Mouse (Mus musculus) midbrain, embryonic 10.5 days (tissue): ENCODE results near the gene Nos1ap. TPM values are rescaled to one million over a fixed set of nuclear protein-coding genes. Genes with fewer than 3 reads are reported as not detected.

Experiments used
- DNase-seq: peaks from one replicate; pipeline ENCODE4 v3.0.0-alpha.2; 2017; ENCODE audit warnings: low spot score
- H3K27ac ChIP-seq: fragments of 300-500 bp; sonication (generic); replicated peaks from 2 replicates; pipeline ENCODE4 v1.5.1; 2016; ENCODE audit warnings: mild to moderate bottlenecking
- H3K27me3 ChIP-seq: fragments of 300-500 bp; sonication (generic); 2 replicates; pipeline ENCODE4 v1.6.1; 2016; ENCODE audit warnings: low read depth, mild to moderate bottlenecking; ENCODE audit not compliant: poor library complexity, severe bottlenecking
- H3K36me3 ChIP-seq: fragments of 300-500 bp; sonication (generic); 2 replicates; pipeline ENCODE4 v1.6.1; 2016; ENCODE audit warnings: mild to moderate bottlenecking, moderate library complexity
- H3K4me1 ChIP-seq: fragments of 300-500 bp; sonication (generic); 2 replicates; pipeline ENCODE4 v1.6.1; 2016
- H3K4me3 ChIP-seq: fragments of 300-500 bp; sonication (generic); 2 replicates; pipeline ENCODE4 v1.5.1; 2016; ENCODE audit warnings: mild to moderate bottlenecking, moderate library complexity
- H3K9me3 ChIP-seq: fragments of 300-500 bp; sonication (generic); replicated peaks from 2 replicates; pipeline ENCODE4 v1.6.1; 2016; ENCODE audit warnings: mild to moderate bottlenecking
- WGBS: fragments of 180-500 bp; shearing (Covaris S2); methylation state at CpG from one replicate; pipeline ENCODE4 v1.1.7; 2016; 5-methylcytosine and 5-hydroxymethylcytosine counted together
- polyA plus RNA-seq: library from polyadenylated mRNA; unstranded; fragments of >200 nt; fragmentation: Nextera tagmentation; extraction: Ambion mirVana; gene quantifications from 2 replicates; pipeline ENCODE4 v1.2.1, GENCODE M21; 2016

Gene Nos1ap
- polyA plus RNA-seq, 1 experiment from 2014 or later: 7.9 TPM

DNA sequence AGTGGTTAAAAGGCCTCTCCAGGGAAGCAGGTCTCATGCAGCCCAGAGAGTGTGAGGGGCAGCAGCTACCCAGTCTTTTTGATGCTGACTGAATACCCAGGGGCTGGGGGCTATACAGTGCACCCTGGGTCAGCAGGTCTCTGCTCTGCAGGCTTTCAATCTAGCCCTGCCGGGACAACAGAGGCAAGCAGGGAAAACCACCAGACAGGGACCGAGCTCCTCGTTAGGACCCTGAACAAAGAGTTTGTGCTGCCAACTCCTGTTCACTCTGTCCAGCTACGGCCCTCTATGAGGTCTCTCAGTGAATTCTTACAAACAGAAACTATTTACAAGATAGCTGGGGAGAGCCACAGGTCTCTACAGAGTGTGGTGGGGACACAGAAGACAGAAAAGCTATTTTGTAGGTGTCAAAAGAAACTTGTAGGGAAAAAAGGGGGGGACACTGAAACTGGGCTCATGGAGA is 86.4 kb downstream of the Nos1ap start:
- Histone ChIP-seq H3K27me3 (no peaks in the 10 kb centered on the region), H3K9me3 (no peaks in the 10 kb centered on the region), H3K4me1 (peaks cover 33% of the 10 kb centered on the region), H3K27ac (peak overlapping the region; percentile 61), H3K4me3 (no peak overlapping the region), H3K36me3 (no peaks in the 10 kb centered on the region)
- no peak for DNase-seq
- 46% methylated on average over 4 of the region's 4 CpGs for WGBS

DNA sequence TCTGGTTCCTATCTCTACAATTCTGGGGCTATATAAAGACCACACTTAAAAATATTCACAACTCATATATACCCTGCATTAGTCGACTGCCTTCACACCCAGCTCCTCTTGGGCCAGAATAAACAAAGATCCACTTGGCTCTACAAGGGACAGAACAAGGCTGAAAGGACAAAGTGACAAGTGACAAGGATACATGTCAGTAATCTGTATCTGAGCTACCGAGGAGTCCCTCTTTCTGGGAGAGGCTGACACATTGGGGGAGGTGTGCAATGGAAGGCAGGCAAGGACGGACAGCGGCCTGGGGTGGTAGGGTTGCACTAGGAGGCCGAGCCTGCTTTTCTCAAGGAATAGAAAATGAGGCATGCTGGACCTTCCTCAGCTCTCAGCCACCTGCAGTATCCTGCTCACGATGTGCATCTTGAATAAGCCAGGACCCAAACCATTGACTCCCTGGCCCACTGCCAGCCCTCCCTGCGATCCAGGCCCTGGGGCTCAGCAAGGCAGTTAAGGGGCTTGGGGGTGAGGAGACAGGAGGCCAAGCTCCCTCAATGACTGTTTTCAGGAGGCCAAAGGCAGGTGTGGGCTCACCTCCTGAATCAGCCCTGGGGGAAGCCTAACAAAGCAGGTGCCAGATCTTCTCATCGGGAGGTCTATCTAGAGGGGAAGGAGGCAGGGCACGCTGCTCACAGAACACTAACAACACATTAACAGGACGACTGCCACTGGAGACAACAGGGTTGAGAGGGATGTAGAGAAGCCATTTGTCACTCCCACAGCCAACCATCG is 87.0 kb downstream of the Nos1ap start:
- H3K4me3 ChIP-seq: no peak overlapping the region
- H3K27ac ChIP-seq: peak overlapping the region; percentile 61
- no peaks in the 10 kb centered on the region for H3K27me3 ChIP-seq
- 40% methylated on average over 11 of the region's 11 CpGs for WGBS
- no peaks in the 10 kb centered on the region for H3K36me3 ChIP-seq
- DNase-seq: no peak
- H3K4me1 ChIP-seq: peaks cover 39% of the 10 kb centered on the region
- H3K9me3 ChIP-seq: no peaks in the 10 kb centered on the region

DNA sequence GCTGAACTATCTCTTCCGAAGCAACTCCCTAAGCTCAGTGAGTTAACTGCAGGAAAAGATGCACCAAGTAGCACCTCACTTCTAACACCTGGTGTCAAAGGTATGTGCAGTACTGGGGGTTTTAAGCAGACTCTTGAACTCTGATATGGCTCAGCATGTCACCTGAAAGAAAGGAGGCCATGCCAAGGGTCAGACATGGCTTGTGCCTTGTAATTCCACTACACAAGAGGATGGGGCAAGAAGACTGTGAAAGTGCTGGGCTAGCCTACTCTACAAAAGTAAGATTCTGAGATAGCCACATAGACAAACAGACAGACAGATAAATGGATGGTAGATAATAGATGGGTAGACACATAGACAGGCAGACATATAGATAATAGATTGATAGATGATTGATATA is 87.7 kb downstream of the Nos1ap start:
- Histone ChIP-seq H3K27me3 (no peaks in the 10 kb centered on the region), H3K4me3 (no peak overlapping the region), H3K36me3 (no peaks in the 10 kb centered on the region), H3K27ac (no peak overlapping the region), H3K9me3 (no peaks in the 10 kb centered on the region), H3K4me1 (peaks cover 40% of the 10 kb centered on the region)
- WGBS: 83% methylated on average over 1 of the region's 1 CpGs
- DNase-seq: no peak

DNA sequence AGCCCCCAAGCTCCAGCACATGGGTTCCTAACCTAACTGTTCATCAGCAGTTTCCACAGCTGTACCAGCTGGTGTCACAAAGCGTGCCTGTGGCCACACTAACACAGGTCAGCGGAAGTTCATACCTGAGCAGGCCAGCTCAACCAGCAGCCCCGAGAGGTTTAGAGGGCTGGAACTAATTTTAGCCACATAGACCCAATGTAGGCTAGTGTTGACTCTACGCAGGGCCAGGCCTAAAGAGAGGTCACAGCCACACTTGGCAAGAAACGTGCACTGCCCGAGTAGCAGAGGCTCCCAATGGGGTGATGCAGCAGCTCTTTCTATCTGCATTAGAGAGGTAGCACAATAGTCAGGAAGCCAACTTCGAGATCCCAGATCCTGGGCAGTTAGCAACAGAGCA is 88.1 kb downstream of the Nos1ap start:
- Histone ChIP-seq H3K27me3 (no peaks in the 10 kb centered on the region), H3K4me1 (peaks cover 40% of the 10 kb centered on the region), H3K4me3 (no peak overlapping the region), H3K9me3 (no peaks in the 10 kb centered on the region), H3K36me3 (no peaks in the 10 kb centered on the region), H3K27ac (no peak overlapping the region)
- WGBS: 75% methylated on average over 7 of the region's 7 CpGs
- no peak for DNase-seq

DNA sequence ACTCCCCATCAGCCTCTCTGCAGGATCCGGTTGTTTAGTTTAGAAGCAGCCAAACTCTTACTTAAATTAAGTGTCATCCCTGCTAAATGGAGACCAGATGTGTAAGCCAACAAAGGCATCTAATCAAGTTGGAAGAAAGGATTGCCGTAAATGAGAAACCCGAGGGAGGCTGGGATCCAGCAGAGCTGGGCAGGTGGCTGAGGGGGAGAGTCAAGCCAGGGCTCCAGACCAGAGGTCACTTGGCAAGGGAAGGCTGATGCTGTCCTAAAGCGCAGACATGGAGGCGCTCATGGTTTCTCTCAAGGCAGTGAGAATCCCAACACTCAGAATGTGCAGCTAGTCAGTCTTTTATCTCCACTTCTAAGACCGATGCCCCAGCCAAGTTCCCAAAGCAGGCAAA is 89.8 kb downstream of the Nos1ap start:
- Histone ChIP-seq H3K36me3 (no peaks in the 10 kb centered on the region), H3K4me1 (peaks cover 49% of the 10 kb centered on the region), H3K9me3 (no peaks in the 10 kb centered on the region), H3K4me3 (no peak overlapping the region), H3K27ac (no peak overlapping the region), H3K27me3 (no peaks in the 10 kb centered on the region)
- DNase-seq: no peak
- 59% methylated on average over 6 of the region's 6 CpGs for WGBS

DNA sequence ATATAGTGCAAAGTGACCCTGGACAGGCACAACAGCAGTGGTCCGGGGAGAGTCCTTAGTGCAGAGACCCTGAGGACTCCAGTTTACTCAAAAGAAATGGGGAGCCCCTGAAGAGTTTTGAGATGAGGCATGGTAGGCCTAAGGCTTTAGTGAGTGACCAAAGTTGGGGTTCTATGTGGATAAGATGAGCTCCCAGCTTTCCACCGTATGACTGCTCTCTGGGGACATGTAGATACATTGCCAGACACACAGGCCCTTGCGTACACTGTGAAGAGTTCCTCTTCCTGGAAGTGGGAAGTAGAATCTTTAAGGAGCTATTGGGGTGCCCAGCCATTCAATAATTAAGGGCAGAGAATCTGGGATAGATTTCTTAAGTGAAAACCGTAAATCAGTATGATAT is 90.2 kb downstream of the Nos1ap start:
- no peaks in the 10 kb centered on the region for H3K9me3 ChIP-seq
- 78% methylated on average over 4 of the region's 4 CpGs for whole genome bisulfite sequencing
- peaks cover 49% of the 10 kb centered on the region for H3K4me1 ChIP-seq

DNA sequence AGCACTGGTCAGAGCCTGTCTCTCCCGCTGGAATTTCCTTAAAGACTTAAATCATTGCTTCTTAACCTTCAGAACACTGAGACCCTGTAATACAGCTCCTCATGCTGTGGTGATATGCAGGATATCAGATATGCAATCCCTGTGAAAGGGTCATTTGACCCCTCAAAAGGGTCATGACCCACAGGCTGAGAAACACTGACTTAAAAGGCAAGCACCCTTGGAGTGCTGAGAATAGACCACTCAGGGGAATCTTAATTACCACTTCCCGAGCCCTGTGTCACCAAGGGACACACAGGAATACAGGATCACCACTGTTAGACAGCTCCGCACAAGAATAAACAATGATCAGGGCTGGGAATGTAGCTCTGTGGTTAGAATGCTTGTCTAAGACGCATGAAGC is 91.0 kb downstream of the Nos1ap start:
- DNase-seq: no peak
- no peaks in the 10 kb centered on the region for H3K36me3 ChIP-seq
- no peaks in the 10 kb centered on the region for H3K27me3 ChIP-seq
- no peak overlapping the region for H3K4me3 ChIP-seq
- no peaks in the 10 kb centered on the region for H3K9me3 ChIP-seq
- H3K27ac ChIP-seq: peak overlapping the region; percentile 35; the same call in 1 of the 2 replicates
- WGBS: 33% methylated on average over 4 of the region's 4 CpGs
- peaks cover 47% of the 10 kb centered on the region for H3K4me1 ChIP-seq

More for the DNA sequence above, 90.2 kb downstream of the Nos1ap start:
- DNase-seq: no peak
- Histone ChIP-seq H3K36me3 (no peaks in the 10 kb centered on the region), H3K4me3 (no peak overlapping the region), H3K27ac (no peak overlapping the region), H3K27me3 (no peaks in the 10 kb centered on the region)

DNA sequence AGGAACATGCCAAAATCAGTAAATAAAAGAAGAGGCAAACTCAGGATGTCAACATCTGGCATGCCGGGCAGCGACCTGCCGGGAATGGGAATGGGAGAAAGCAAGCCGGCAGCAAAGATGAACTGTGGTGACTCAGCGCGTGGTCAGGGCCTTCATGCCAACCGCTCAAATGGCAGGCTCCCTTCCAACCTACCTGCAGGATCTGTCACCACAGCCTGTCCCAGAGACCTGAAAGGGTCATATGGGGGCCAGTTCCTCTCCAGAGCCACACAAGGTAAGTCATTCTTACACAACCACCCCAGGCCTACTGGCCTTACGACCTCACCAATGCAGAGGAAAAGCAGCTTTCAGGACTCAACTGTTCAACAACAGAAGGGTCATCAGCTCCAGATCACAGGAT is 93.4 kb downstream of the Nos1ap start:
- 94% methylated on average over 8 of the region's 8 CpGs for WGBS
- Histone ChIP-seq H3K36me3 (no peaks in the 10 kb centered on the region), H3K4me1 (peaks cover 34% of the 10 kb centered on the region), H3K27me3 (no peaks in the 10 kb centered on the region), H3K27ac (no peak overlapping the region), H3K4me3 (no peak overlapping the region), H3K9me3 (no peaks in the 10 kb centered on the region)
- DNase-seq: no peak

DNA sequence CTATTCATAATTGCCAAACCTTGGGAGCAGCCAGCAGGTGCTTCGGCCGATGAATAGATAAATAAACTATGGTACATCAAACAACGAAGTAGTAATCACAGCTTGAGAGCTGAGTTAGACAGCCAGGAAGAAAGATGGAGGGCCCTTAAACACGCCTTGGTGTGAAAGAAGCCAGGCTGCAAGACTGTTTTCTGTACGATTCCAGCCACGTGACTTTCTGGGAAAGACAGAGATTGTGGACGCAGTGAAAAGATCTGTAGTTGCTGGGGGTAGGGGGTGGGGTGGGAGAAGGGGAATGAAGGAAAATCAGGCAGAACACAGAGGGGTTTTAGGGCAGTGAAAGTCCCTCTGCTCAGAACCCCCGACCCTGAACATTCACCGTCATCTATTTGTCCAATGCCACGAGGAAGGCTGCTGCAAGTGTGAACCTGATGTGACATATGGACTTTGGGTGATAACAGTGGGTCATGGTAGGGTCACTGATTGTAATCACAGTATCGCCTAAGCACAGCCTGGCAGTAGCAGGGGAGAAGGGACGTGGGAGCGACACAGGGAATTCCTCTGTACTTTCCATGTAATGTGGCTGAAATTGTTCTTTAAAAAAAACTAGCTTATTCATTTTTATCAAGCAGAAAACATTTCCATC is 94.0 kb downstream of the Nos1ap start:
- DNase-seq: no peak
- Histone ChIP-seq H3K27ac (no peak overlapping the region), H3K9me3 (no peaks in the 10 kb centered on the region), H3K27me3 (no peaks in the 10 kb centered on the region), H3K4me1 (peaks cover 34% of the 10 kb centered on the region), H3K36me3 (no peaks in the 10 kb centered on the region), H3K4me3 (no peak overlapping the region)
- 82% methylated on average over 13 of the region's 13 CpGs for WGBS

DNA sequence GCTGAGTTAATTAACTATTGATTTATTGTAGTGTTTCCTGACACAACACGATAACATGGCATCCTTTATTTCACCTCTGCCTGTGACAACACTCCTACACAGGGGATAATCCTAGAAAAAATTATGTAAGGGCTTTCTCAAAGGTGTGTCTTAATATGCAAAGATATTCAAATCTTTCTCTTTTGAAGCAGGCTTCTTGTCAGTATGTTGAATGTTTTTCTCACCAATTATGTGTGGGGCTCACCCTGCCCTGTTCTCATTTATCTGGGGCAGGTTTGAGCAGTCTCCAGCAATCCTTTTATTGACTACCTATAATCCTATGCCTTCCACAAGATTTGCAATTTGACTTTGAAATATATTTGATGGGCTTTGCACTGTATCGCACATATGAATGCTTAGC is 97.1 kb downstream of the Nos1ap start:
- WGBS: 97% methylated on average over 2 of the region's 2 CpGs

DNA sequence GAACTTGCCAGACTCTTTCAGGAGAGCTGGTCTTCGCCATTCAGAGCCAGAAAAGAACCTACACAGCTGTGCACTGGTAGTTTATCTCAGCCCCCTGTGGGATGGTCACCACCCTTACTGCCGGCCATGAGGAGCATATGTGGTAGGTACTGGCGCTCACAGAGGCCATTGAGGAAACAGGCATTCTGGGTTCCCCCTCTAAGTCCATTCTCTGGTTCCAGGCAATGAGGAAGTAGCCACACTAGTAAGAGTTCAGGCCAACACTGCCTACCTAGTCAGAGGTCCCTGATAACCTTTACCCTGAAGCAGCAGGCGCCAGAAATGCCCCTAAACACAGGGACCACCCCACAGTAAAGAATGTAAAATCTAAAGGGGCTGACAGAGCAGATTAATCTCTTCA is 97.6 kb downstream of the Nos1ap start:
- H3K36me3 ChIP-seq: no peaks in the 10 kb centered on the region
- 86% methylated on average over 4 of the region's 4 CpGs for WGBS
- H3K27ac ChIP-seq: no peak overlapping the region
- no peaks in the 10 kb centered on the region for H3K27me3 ChIP-seq
- no peaks in the 10 kb centered on the region for H3K9me3 ChIP-seq
- peaks cover 14% of the 10 kb centered on the region for H3K4me1 ChIP-seq
- no peak for DNase-seq
- no peak overlapping the region for H3K4me3 ChIP-seq

More for the DNA sequence above, 97.1 kb downstream of the Nos1ap start:
- H3K36me3 ChIP-seq: no peaks in the 10 kb centered on the region
- H3K27ac ChIP-seq: no peak overlapping the region
- DNase-seq: no peak
- no peaks in the 10 kb centered on the region for H3K9me3 ChIP-seq
- peaks cover 10% of the 10 kb centered on the region for H3K4me1 ChIP-seq
- H3K27me3 ChIP-seq: no peaks in the 10 kb centered on the region
- no peak overlapping the region for H3K4me3 ChIP-seq

DNA sequence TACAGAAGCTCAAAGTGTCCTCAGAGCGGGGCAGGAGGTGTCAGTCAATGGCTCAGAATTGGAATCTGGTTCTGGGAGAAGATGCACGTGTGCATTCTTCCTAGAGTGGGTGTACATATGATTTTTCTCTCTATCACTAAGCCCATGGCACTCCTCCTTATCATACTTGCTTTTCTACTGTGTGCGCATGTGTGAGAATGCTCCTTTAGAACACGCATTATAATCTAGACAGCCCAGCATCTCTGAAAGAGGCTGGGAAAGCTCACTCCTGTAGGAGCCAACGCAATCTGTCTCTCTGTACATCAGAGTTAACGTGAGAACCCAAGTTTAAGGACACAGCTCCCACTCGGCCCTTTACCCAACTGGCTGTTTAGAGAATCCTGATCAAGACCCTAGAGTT is 99.7 kb downstream of the Nos1ap start:
- H3K36me3 ChIP-seq: no peaks in the 10 kb centered on the region
- H3K27ac ChIP-seq: no peak overlapping the region
- peaks cover 14% of the 10 kb centered on the region for H3K4me1 ChIP-seq
- no peak overlapping the region for H3K4me3 ChIP-seq
- no peaks in the 10 kb centered on the region for H3K27me3 ChIP-seq
- H3K9me3 ChIP-seq: no peaks in the 10 kb centered on the region
- 94% methylated on average over 7 of the region's 7 CpGs for WGBS
- DNase-seq: no peak

DNA sequence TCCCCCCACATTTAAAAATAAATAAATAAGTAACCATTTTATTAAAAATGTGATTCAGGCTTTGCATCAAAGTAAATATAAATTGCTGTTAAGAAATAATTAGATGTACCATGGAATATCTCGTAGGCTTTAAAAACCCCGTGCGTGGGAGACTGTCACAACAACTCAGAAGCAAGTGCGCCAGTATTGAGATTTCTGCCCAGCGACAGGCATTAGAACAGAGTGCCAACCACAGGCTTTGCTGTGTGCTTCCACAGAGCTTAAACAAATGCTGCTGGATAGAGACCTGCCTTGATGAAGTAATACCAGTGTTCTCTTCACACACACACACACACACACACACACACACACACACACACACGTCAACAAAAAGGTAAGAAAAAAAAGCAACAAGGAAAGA is 100.2 kb downstream of the Nos1ap start:
- H3K27me3 ChIP-seq: no peaks in the 10 kb centered on the region
- WGBS: 94% methylated on average over 6 of the region's 6 CpGs
- no peak overlapping the region for H3K4me3 ChIP-seq
- no peak for DNase-seq
- H3K27ac ChIP-seq: no peak overlapping the region
- H3K36me3 ChIP-seq: no peaks in the 10 kb centered on the region
- no peaks in the 10 kb centered on the region for H3K9me3 ChIP-seq
- peaks cover 17% of the 10 kb centered on the region for H3K4me1 ChIP-seq
